In genomic region chr13:21831418-21832394, GRCm38 (mm10) we compare ENCODE assay signal across 8 mouse cellular contexts. TPM values are rescaled to one million over a fixed set of nuclear protein-coding genes. Genes with fewer than 3 reads are reported as not detected.
A peak's percentile ranks its signal among the peaks of the same experiment; 100 is the strongest.
DNase-seq lines count a peak whose midpoint lies in the region; ATAC-seq and TF ChIP-seq lines count a peak whose summit lies in the region.
"Not testable (repeated sequence)": the region's sequence is repeated elsewhere in the genome, so short reads cannot be mapped to it uniquely, and the experiment has no call there.

Hist1h4n (minus strand) TSS chr13:21832196.

- TF ChIP-seq CTCF in liver, postnatal 0 days (IDR thresholded peaks at IDR 0.05; ENCODE audit: low read depth); thymus, adult 2 months (IDR thresholded peaks at IDR 0.05; ENCODE audit: borderline replicate concordance, control insufficient read depth, extremely low read depth, insufficient read depth, low read length, poor library complexity): not testable (repeated sequence)

- H3K27me3 ChIP-seq in embryonic facial prominence, embryonic 10.5 days (replicated peaks; ENCODE audit: low read depth, poor library complexity, severe bottlenecking); hindbrain, embryonic 14.5 days (ENCODE audit: control insufficient read depth, insufficient read depth, low read length); liver, postnatal 0 days (ENCODE audit: insufficient read depth, low read length); neural tube, embryonic 11.5 days (ENCODE audit: control insufficient read depth, insufficient read depth, low read length); thymus, adult 2 months (ENCODE audit: control insufficient read depth, insufficient read depth, low read length): not testable (repeated sequence)

- not testable (repeated sequence) for H3K9me3 ChIP-seq in embryonic facial prominence, embryonic 10.5 days; hindbrain, embryonic 14.5 days (ENCODE audit: control insufficient read depth, low read length); liver, postnatal 0 days (ENCODE audit: low read length); neural tube, embryonic 11.5 days (ENCODE audit: control insufficient read depth, low read length)

- WGBS in embryonic facial prominence, embryonic 10.5 days = under 1% methylated on average over 27 of the region's 58 CpGs
- WGBS in hindbrain, embryonic 14.5 days = 1% methylated on average over 22 of the region's 58 CpGs
- WGBS in liver, postnatal 0 days (ENCODE audit: insufficient replicate concordance) = 0% methylated on average over 15 of the region's 58 CpGs
- WGBS in neural tube, embryonic 11.5 days = under 1% methylated on average over 24 of the region's 58 CpGs
- under 1% methylated on average over 24 of the region's 58 CpGs for WGBS in thymus, adult 2 months

- H3K4me1 ChIP-seq in embryonic facial prominence, embryonic 10.5 days; hindbrain, embryonic 14.5 days (replicated peaks; ENCODE audit: control insufficient read depth, insufficient read depth, low read length); liver, postnatal 0 days (ENCODE audit: insufficient read depth); neural tube, embryonic 11.5 days (ENCODE audit: control insufficient read depth, insufficient read depth, low read length); thymus, adult 2 months (replicated peaks; ENCODE audit: control insufficient read depth, insufficient read depth, low read length): not testable (repeated sequence)

- DNase-seq in T-cell, adult 2 months (ENCODE audit: low spot score) = peak; percentile 35
- not testable (repeated sequence) for DNase-seq in embryonic facial prominence, embryonic 10.5 days (ENCODE audit: low spot score); gastrocnemius, postnatal 25 days; hindbrain, embryonic 14.5 days (ENCODE audit: low spot score); liver, postnatal 0 days; neural tube, embryonic 11.5 days (ENCODE audit: low spot score)
- DNase-seq in layer of hippocampus, postnatal 10 days (ENCODE audit: low spot score in 2 of 2) = peak in 1 of 2 experiments; percentile 28
- DNase-seq in thymus, adult 2 months = peak; percentile 43

- not testable (repeated sequence) for TF ChIP-seq EP300 in liver, postnatal 0 days (IDR thresholded peaks at IDR 0.05; ENCODE audit: low read depth)

- not testable (repeated sequence) for H3K9ac ChIP-seq in hindbrain, embryonic 14.5 days; liver, postnatal 0 days (replicated peaks); neural tube, embryonic 11.5 days (ENCODE audit: low read length)

- H3K36me3 ChIP-seq in embryonic facial prominence, embryonic 10.5 days (replicated peaks); hindbrain, embryonic 14.5 days (replicated peaks; ENCODE audit: control insufficient read depth, insufficient read depth); liver, postnatal 0 days (replicated peaks; ENCODE audit: insufficient read depth, low read length); neural tube, embryonic 11.5 days (ENCODE audit: control insufficient read depth, insufficient read depth, low read length); thymus, adult 2 months (ENCODE audit: control insufficient read depth, insufficient read depth, low read length): not testable (repeated sequence)

- peak within 1 kb of the TSS; percentile 61 for H3K27ac ChIP-seq in embryonic facial prominence, embryonic 10.5 days (replicated peaks)
- not testable (repeated sequence) for H3K27ac ChIP-seq in hindbrain, embryonic 14.5 days; neural tube, embryonic 11.5 days (ENCODE audit: low read depth, low read length)
- peak within 1 kb of the TSS; percentile 70 for H3K27ac ChIP-seq in liver, postnatal 0 days (ENCODE audit: low read depth)
- H3K27ac ChIP-seq in thymus, adult 2 months (ENCODE audit: control insufficient read depth, insufficient read depth, low read length) = peak within 1 kb of the TSS; percentile 43; the same call in 1 of the 2 replicates

- 0 out of 2 replicates have a peak, but pooled peaks have one; percentile 35 for TF ChIP-seq POLR2A in thymus, adult 2 months (IDR thresholded peaks at IDR 0.05; ENCODE audit: control insufficient read depth, extremely low read depth, insufficient read depth, low read length, poor library complexity)

- ATAC-seq in hindbrain, embryonic 14.5 days (ENCODE audit: low FRiP score) = peak; percentile 89
- peak; percentile 69 for ATAC-seq in liver, postnatal 0 days
- ATAC-seq in neural tube, embryonic 11.5 days (ENCODE audit: insufficient read depth, low FRiP score, low TSS enrichment) = peak; percentile 81

- peak within 1 kb of the TSS; percentile 45 for H3K4me2 ChIP-seq in hindbrain, embryonic 14.5 days (replicated peaks)
- H3K4me2 ChIP-seq in liver, postnatal 0 days (ENCODE audit: low read depth, low read length) = peak within 1 kb of the TSS; percentile 26; the same call in 1 of the 2 replicates
- H3K4me2 ChIP-seq in neural tube, embryonic 11.5 days (ENCODE audit: low read depth) = not testable (repeated sequence)

- H3K4me3 ChIP-seq in embryonic facial prominence, embryonic 10.5 days = peak within 1 kb of the TSS; percentile 44
- H3K4me3 ChIP-seq in hindbrain, embryonic 14.5 days (replicated peaks; ENCODE audit: low read length) = peak within 1 kb of the TSS; percentile 14; the same call in 1 of the 2 replicates
- H3K4me3 ChIP-seq in liver, postnatal 0 days (ENCODE audit: low read depth, low read length); neural tube, embryonic 11.5 days (ENCODE audit: low read depth, low read length): not testable (repeated sequence)
- H3K4me3 ChIP-seq in thymus, adult 2 months (ENCODE audit: control insufficient read depth, insufficient read depth, low read length) = peak within 1 kb of the TSS; percentile 26

RNA-seq across cellular contexts. Expression of gene Hist1h4n, which starts in this region (rescaled TPM):
- 9.3 and 10.5 TPM in 2 replicates for polyA plus RNA-seq in embryonic facial prominence, embryonic 10.5 days (2016; fragmentation: Nextera tagmentation; extraction: Ambion mirVana)
- total RNA-seq in gastrocnemius, postnatal 25 days (2021) = 10 to 100 TPM; 14.1 to 20.2 TPM
- polyA plus RNA-seq in hindbrain, embryonic 14.5 days (2014; fragmentation: Nextera tagmentation; extraction: Ambion mirVana) = 5.5 and 8.9 TPM in 2 replicates
- 10 to 100 TPM; 22.0 to 32.1 TPM for total RNA-seq in layer of hippocampus, postnatal 10 days (2021)
- 9.2 and 9.8 TPM in 2 replicates for polyA plus RNA-seq in liver, postnatal 0 days (2015; fragmentation: Nextera tagmentation; extraction: Ambion mirVana)
- polyA plus RNA-seq in neural tube, embryonic 11.5 days (2014; fragmentation: Nextera tagmentation; extraction: Ambion mirVana) = 10.5 and 15.6 TPM in 2 replicates
- 292 and 309 TPM in 2 replicates for polyA plus RNA-seq in thymus, adult 2 months (2012; rRNA removed)

Comparison
In these comparisons a context has a peak if more than half of its experiments do, and no peak if none do; other contexts are left out.
1. RNA of gene Hist1h4n (polyA plus RNA-seq): 292 to 309 TPM in thymus, adult 2 months; 10.5 to 15.6 TPM in neural tube, embryonic 11.5 days, 9.2 to 9.8 TPM in liver, postnatal 0 days, 9.3 to 10.5 TPM in embryonic facial prominence, embryonic 10.5 days and 5.5 to 8.9 TPM in hindbrain, embryonic 14.5 days; every median in the first group is over 10 times any median in the second.
2. Peak in every context shown above with its lines, with median percentiles within 50 percentile points of each other: ATAC-seq.